Mouse (Mus musculus) neural tube, embryonic 11.5 days (tissue): ENCODE measurements around the gene Ola1. TPM values are rescaled to one million over a fixed set of nuclear protein-coding genes. Genes with fewer than 3 reads are reported as not detected.
A peak's percentile ranks its signal among the peaks of the same experiment; 100 is the strongest.

Source experiments
- ATAC-seq: fragments of 200-750 bp; cut with Nextera tagmentation; 2 replicates; pipeline ENCODE4 v1.8.0; 2017; ENCODE audit warnings: moderate number of reproducible peaks, mild to moderate bottlenecking, moderate TSS enrichment, moderate library complexity; ENCODE audit not compliant: insufficient read depth, low FRiP score, low TSS enrichment
- DNase-seq: peaks from one replicate; pipeline ENCODE4 v3.0.0-alpha.2; 2015; ENCODE audit warnings: low spot score
- H3K27ac ChIP-seq: fragments of 300-500 bp; sonication (generic); 2 replicates; pipeline ENCODE4 v1.5.1; 2014; ENCODE audit warnings: low read depth, mild to moderate bottlenecking, low read length
- H3K27me3 ChIP-seq: fragments of 300-500 bp; sonication (generic); 2 replicates; pipeline ENCODE4 v1.6.1; 2014; ENCODE audit warnings: mild to moderate bottlenecking, low read length, mixed read lengths; ENCODE audit not compliant: control insufficient read depth, insufficient read depth
- H3K36me3 ChIP-seq: fragments of 300-500 bp; sonication (generic); 2 replicates; pipeline ENCODE4 v1.6.1; 2014; ENCODE audit warnings: mild to moderate bottlenecking, low read length, moderate library complexity, mixed read lengths; ENCODE audit not compliant: control insufficient read depth, insufficient read depth
- H3K4me1 ChIP-seq: fragments of 300-500 bp; sonication (generic); 2 replicates; pipeline ENCODE4 v1.6.1; 2014; ENCODE audit warnings: low read length, mixed read lengths; ENCODE audit not compliant: control insufficient read depth, insufficient read depth
- H3K4me2 ChIP-seq: fragments of 300-500 bp; sonication (generic); 2 replicates; pipeline ENCODE4 v1.6.1; 2014; ENCODE audit warnings: low read depth, mild to moderate bottlenecking, moderate library complexity
- H3K4me3 ChIP-seq: fragments of 300-500 bp; sonication (generic); 2 replicates; pipeline ENCODE4 v1.5.1; 2014; ENCODE audit warnings: low read depth, low read length
- H3K9ac ChIP-seq: fragments of 300-500 bp; sonication (generic); 2 replicates; pipeline ENCODE4 v1.6.1; 2014; ENCODE audit warnings: mild to moderate bottlenecking, low read length
- H3K9me3 ChIP-seq: fragments of 300-500 bp; sonication (generic); 2 replicates; pipeline ENCODE4 v1.6.1; 2016; ENCODE audit warnings: low read length; ENCODE audit not compliant: control insufficient read depth
- WGBS: fragments of 180-500 bp; shearing (Covaris S2); extraction: QIAGEN DNeasy Blood & Tissue Kit; methylation state at CpG from one replicate; pipeline ENCODE4 v1.1.7; 2014; 5-methylcytosine and 5-hydroxymethylcytosine counted together
- polyA plus RNA-seq: library from polyadenylated mRNA; unstranded; fragments of >200 nt; fragmentation: Nextera tagmentation; extraction: Ambion mirVana; gene quantifications from 2 replicates; pipeline ENCODE4 v1.2.1, GENCODE M21; 2014

The Ola1 gene
- polyA plus RNA-seq, 1 experiment from 2014 or later, result 93.3 TPM

DNA sequence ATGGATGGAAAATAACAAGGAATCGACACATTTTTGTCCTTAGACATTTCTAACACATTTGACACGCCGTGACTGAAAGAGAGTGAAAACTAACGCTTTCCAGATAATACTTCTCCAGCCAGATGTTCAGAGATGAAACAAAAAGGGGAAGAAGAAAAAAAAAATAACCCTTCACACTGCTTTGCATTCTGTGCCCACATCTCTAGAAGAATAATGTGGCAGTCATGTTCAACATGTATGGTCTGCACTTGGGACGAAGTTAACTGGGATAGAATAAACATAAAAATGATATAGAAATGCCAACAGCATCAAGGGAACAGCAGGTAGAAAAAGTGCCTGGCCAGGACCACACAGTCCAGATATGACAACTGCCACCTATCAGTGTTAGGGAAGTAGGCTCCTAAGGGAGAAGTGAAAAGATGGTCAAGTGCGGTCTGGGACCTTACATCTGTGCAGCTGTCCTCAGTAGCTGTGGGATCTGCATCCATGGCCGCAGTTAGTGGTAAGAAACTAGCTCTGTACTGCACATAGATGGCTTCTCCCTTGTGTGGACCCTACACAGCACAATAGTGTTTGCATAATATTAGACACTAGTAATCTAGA is 149.4 kb downstream of the Ola1 start:
- Histone ChIP-seq H3K4me2 (no peak overlapping the region), H3K4me1 (peaks cover 6% of the 10 kb centered on the region), H3K9ac (no peak overlapping the region), H3K27me3 (no peaks in the 10 kb centered on the region), H3K36me3 (no peaks in the 10 kb centered on the region), H3K9me3 (no peaks in the 10 kb centered on the region), H3K4me3 (no peak overlapping the region), H3K27ac (no peak overlapping the region)
- DNase-seq (no peak), ATAC-seq (no peak)
- 86% methylated on average over 7 of the region's 7 CpGs for WGBS

DNA sequence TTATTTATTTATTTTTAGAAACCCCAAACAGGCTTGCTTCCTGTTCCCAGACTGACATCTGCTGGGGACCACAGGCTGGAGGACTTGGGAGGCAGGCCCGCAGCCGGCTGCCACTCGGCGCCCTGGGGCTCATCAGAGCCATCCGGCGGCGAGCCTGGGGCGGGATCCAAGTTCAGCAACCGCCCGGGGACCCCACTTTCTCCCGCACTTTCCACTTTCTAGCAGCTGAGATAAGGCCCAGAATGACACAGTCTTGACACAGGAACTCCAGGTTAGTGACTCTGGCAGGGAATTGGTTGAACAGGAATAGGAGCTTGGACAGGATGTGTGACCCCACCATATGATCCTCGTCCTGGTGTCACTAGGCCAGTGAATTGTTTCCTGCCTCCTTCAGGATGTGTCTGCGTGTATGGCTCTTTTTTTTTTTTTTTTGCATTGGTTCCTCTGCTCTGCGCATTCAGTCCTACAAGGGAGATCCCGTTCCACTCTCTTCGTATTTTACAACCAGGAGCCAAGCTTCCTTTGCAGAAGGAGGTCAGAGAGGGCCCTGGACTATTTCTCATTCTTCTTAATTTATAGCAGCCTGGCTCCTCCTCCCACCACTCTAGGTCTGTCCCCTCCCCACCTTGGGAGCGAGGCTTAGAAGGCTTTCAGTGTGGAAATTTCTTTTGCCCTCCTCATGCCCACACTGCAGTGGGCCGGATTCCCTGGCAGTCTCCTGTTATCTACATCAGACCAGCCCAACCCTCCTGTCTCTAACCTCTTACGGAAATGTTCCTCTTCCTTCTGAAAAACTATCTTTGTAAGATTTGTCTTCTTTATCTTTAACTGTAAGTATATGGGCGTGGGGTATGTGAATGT is 152.2 kb downstream of the Ola1 start:
- Histone ChIP-seq H3K4me1 (peaks cover 6% of the 10 kb centered on the region), H3K9me3 (no peaks in the 10 kb centered on the region), H3K36me3 (no peaks in the 10 kb centered on the region), H3K9ac (no peak overlapping the region), H3K4me2 (no peak overlapping the region), H3K4me3 (no peak overlapping the region), H3K27ac (no peak overlapping the region), H3K27me3 (no peaks in the 10 kb centered on the region)
- DNase-seq (peak; percentile 28), ATAC-seq (no peak)
- WGBS, result 22% methylated on average over 20 of the region's 20 CpGs

DNA sequence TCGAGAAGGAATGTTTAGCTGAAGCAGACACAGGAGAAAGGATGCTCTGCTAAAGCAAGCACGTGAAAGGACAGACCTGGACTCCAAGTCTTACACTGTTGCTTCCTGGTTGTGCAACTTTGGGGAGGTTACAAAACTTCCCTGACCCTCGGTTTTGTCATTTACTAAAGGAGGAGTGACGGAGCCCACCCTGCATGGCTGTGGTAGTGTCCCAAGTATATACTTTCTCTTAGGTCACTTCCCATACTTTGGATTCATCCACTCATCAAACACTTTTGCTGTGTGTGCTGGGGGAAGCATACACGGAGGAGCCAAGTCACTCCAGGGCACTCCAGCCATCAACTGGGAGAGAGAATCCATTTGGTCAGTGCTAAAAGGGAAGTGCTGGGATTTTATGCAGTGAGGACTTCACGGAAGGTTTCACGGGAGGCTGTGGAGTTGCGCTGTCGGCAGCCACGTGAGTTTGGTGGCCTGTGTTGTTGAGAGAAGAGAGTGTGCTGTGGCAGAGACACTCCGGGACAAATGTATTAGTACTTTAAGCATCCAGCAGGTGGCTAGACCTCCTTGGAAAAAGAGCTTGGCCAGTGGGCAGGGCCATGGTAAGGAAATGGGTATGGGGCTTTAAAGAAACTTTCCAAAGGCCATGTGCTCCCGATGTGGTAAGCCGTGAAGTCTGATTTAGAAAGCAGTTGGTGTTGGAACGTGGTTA is 154.7 kb downstream of the Ola1 start:
- no peak overlapping the region for H3K4me2 ChIP-seq
- 78% methylated on average over 14 of the region's 14 CpGs for WGBS
- no peak for ATAC-seq

DNA sequence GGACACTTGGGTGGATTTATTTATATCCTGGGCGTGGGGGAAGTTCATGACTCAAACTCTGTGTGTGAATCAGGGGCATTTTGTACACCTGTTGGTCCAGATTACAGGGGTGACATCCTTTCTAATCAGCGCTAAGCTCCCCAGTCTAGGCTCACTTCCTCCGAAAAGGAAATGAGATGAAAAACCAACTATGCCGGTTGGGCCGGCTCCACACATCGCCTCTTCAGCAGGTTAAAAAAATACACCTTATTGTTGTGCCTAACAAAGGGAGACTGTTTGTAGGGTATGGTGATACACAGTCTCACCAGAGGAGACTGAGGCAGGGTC is 158.5 kb downstream of the Ola1 start:
- no peaks in the 10 kb centered on the region for H3K9me3 ChIP-seq
- no peak overlapping the region for H3K27ac ChIP-seq
- no peaks in the 10 kb centered on the region for H3K27me3 ChIP-seq
- no peak overlapping the region for H3K4me2 ChIP-seq
- no peak overlapping the region for H3K4me3 ChIP-seq
- H3K36me3 ChIP-seq, result no peaks in the 10 kb centered on the region
- DNase-seq (no peak), ATAC-seq (no peak)
- WGBS, result 81% methylated on average over 6 of the region's 6 CpGs
- no peak overlapping the region for H3K9ac ChIP-seq
- H3K4me1 ChIP-seq, result no peaks in the 10 kb centered on the region

More for the DNA sequence above, 154.7 kb downstream of the Ola1 start:
- Histone ChIP-seq H3K4me3 (no peak overlapping the region), H3K36me3 (no peaks in the 10 kb centered on the region), H3K27me3 (no peaks in the 10 kb centered on the region), H3K27ac (no peak overlapping the region), H3K9ac (no peak overlapping the region), H3K9me3 (no peaks in the 10 kb centered on the region), H3K4me1 (peaks cover 6% of the 10 kb centered on the region)
- no peak for DNase-seq

DNA sequence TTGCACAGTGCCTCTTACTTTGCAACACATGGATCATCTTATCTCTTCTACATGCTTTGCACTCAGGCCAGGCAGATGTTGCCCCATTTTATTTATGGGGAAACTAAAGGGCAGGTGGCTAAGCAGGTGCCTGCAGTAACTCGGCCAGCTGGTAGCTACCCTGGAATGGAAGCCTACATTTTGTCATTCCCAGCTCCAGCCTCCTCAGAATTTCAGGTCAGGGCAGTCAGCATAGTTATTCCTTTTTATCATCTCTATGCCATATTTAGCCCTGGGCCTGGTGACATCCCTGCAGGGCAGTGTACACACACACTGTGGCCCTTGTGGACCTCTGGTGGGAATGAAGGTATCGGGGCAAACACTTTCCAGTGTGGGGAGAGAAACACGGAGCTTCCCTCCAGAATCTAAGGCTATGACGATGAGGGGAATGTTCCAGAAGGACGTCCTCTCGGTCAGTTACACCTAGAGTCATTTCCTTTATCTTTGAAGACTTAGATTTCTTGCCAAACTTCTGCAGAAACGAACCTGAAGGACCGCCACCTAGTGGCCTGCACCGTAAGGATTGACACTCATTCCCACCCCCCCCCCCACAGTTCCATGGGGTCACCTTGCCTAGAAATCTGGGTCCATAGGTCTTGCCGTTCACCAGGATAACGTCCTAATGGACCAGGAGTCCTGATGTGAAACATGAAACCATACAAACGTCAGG is 159.0 kb downstream of the Ola1 start:
- ATAC-seq, result no peak

DNA sequence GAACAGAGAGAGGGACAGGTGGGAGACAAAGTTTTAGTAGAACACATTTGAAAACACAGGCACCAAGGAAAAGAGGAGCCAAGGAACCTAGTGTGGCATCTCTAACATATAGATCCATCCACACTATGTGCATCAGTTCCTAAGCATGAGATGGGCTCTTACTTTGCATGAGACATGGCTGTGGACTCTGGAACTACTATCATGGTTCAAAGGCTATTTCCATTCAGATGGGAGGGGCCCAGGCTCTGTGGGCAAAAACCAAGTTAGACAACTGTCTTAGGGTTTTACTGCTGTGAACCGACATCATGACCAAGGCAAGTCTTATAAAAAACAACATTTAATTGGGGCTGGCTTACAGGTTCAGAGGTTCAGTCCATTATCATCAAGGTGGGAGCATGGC is 160.4 kb downstream of the Ola1 start:
- H3K36me3 ChIP-seq, result no peaks in the 10 kb centered on the region
- no peak overlapping the region for H3K4me3 ChIP-seq
- 83% methylated on average over 1 of the region's 1 CpGs for WGBS
- no peaks in the 10 kb centered on the region for H3K27me3 ChIP-seq
- no peaks in the 10 kb centered on the region for H3K4me1 ChIP-seq
- ATAC-seq, result no peak
- H3K4me2 ChIP-seq, result no peak overlapping the region
- H3K27ac ChIP-seq, result no peak overlapping the region
- DNase-seq, result no peak
- no peaks in the 10 kb centered on the region for H3K9me3 ChIP-seq
- H3K9ac ChIP-seq, result no peak overlapping the region

More for the DNA sequence above, 159.0 kb downstream of the Ola1 start:
- no peak overlapping the region for H3K4me3 ChIP-seq
- no peaks in the 10 kb centered on the region for H3K9me3 ChIP-seq
- DNase-seq, result no peak
- no peaks in the 10 kb centered on the region for H3K4me1 ChIP-seq
- no peak overlapping the region for H3K27ac ChIP-seq
- WGBS, result 41% methylated on average over 12 of the region's 12 CpGs
- no peak overlapping the region for H3K9ac ChIP-seq
- H3K27me3 ChIP-seq, result no peaks in the 10 kb centered on the region
- no peak overlapping the region for H3K4me2 ChIP-seq
- H3K36me3 ChIP-seq, result no peaks in the 10 kb centered on the region

DNA sequence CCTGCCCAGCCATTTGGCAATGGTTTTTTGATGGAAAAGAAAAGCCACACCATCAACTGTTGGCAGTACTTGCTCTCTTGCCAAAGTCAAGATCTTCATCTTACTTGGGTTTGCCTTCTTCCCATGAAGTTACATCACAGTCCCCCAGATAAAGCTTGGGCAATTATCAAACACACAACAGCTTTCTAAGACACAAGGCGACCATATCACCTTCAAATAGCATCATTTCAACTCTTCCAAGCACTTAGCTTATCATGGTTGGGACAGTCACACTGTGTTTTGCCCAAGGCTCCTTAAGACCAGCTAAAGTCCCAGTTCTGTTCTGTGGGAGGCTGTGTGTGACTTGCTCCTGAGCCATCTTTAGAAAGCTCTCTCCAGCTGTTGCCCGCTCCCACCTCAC is 161.1 kb downstream of the Ola1 start:
- ATAC-seq (no peak), DNase-seq (no peak)
- WGBS, result 95% methylated on average over 2 of the region's 2 CpGs
- Histone ChIP-seq H3K9ac (no peak overlapping the region), H3K36me3 (no peaks in the 10 kb centered on the region), H3K4me3 (no peak overlapping the region), H3K9me3 (no peaks in the 10 kb centered on the region), H3K27ac (no peak overlapping the region), H3K4me1 (no peaks in the 10 kb centered on the region), H3K4me2 (no peak overlapping the region), H3K27me3 (no peaks in the 10 kb centered on the region)

DNA sequence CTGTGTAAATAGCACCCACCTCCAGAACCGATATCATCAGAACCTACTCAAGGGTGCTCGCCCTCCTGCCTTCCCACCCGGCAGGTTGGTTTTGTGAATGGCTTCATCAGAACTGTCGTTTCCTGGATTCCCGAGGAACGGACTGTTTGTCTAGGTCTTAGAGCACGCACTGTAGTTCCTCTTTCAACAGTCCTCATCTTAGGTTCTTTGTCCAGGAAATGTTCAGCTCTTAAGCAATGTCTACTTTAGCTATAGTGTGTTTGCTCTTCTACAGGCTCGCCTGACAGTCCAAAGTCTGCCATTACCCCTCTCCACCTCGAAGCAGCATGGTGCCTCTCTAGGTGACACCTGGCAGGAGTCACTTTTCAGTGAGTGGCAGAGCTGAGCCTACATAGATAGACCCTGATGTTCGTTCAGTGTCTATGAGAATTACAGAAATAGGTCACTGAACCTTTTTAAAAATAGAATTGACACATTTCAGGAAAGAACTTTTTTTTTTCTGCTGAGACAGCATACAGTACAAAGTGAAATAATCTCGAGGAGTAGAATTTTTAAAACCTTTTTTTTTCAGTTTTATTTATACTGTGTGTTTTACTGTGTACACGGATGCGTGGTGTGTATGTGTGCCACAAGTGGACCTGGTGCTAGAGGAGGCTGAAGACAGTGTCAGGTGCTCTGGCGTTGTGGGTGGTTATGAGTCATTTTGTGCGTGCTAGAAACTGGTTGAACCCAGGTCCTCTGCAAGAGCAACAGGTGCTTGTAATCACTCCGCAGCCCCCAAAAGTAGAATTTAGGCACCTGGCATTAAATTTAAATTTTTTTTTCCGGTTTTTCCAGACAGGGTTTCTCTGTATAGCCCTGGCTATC is 162.4 kb downstream of the Ola1 start:
- no peaks in the 10 kb centered on the region for H3K4me1 ChIP-seq

More for the DNA sequence above, 162.4 kb downstream of the Ola1 start:
- no peak overlapping the region for H3K4me2 ChIP-seq
- DNase-seq, result no peak
- no peaks in the 10 kb centered on the region for H3K9me3 ChIP-seq
- H3K9ac ChIP-seq, result no peak overlapping the region
- no peak for ATAC-seq
- H3K27ac ChIP-seq, result no peak overlapping the region
- no peaks in the 10 kb centered on the region for H3K36me3 ChIP-seq
- no peak overlapping the region for H3K4me3 ChIP-seq
- H3K27me3 ChIP-seq, result no peaks in the 10 kb centered on the region
- WGBS, result 88% methylated on average over 17 of the region's 17 CpGs
